Mouse (Mus musculus) CH12F3 (cell line): ENCODE results near the gene Gal3st4.
"Not testable (repeated sequence)": the region's sequence is repeated elsewhere in the genome, so short reads cannot be mapped to it uniquely, and the experiment has no call there.

Experiments
- in situ Hi-C: fragments of 300-500 bp; cut with MboI; formaldehyde crosslinking; loops from 2 replicates; pipeline ENCODE4 v1.14.3; 2020; ENCODE audit warnings: low sequenced_read_pairs

The Gal3st4 gene

DNA sequence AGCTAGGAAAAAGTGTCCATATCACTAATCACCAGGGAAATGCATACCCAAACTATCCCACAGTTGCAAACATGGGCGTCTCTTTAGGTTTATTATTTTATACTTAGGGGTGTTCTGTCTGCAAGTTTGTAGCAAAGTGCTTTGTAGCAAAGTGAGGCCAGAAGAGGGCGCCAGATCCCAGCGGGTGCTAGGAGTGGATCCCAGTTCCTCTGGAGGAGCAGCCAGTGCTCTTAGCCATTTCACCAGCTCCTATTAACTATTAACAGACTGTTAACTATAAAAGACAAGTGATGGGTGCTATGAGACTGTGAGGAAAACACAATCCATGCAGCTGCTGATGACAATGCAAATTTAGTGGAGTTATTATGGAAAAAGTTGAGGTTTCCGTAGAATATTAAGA is 50.5 kb downstream of the Gal3st4 start:
- in situ Hi-C loops: no loop called here

DNA sequence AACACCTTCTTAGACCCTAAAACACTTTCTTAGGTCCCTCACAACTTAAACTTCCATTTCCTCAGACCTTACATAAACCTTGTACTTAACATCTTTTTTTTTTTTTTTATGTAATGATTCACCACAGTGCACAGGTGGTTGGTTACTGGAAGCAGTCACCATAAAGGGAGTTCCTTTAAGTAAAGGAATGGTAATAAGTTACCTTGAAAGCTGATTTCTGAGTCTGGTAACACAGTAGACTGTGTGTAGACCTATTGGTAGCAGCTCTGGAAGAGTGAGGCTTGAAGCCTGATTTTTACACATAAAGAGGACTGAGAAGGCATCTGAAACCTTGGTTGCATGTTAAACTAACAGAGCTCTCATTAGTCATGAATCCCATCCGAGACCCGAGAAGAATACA is 52.8 kb downstream of the Gal3st4 start:
- in situ Hi-C loops: no loop called here

DNA sequence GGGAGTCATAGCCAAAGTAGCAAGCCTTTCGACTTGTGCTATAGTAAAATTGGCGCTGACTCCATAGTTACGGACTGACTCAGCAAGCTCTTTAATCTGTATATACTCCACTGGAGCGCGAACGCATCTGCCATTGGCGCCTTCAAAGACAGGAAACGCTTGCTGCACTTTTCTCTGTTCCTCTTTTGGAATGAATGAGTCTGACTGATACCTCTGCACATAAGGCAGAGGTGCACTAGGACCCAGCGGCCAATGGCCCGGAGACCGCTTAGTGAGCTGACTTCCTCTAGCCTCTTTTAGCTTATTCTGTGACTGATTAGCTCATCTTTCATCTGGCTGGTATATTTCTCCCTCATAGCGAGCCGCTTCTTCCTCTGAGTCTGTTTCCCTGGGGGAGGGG is 56.0 kb downstream of the Gal3st4 start:
- in situ Hi-C loops: not testable (repeated sequence)
